Mouse (Mus musculus) T-helper 17 cell (primary cell): ENCODE measurements at regions not wholly inside any gene's neighbourhood (a gene's known extent, or its start where the extent isn't known, plus 50 kb on each side); places are given as distances from the start of the nearest gene placed in this dataset.

Experiments
- in situ Hi-C, 2 experiments: fragments of 300-600 bp; cut with MboI, MseI; formaldehyde crosslinking; loops; 1 replicate in 1 of 2; 2 replicates in 1 of 2; pipeline ENCODE4 v1.15.1; 2025; ENCODE audit warnings: high pct_unique_total_duplicates in 2 of 2

DNA sequence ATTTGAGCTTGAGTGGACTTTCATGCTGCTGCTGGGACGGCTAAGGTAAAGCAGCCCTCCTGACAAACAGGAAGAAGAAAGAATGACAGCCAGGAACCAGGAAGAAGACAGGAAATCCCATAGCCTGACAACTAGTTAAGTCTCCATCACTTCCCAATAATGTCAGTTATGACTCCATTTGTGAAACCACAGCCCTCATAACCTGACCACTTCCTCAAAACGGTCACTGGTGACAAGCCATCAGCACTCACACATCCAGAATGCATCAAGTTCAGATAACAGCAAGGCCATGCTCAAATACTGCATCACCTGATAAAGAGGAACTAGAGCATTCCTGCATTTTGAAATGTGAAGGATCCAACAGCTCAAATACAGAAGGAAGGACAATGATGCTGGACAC is 288.3 kb downstream of the Zfp706 start:
- in situ Hi-C loops, result no loop called here

DNA sequence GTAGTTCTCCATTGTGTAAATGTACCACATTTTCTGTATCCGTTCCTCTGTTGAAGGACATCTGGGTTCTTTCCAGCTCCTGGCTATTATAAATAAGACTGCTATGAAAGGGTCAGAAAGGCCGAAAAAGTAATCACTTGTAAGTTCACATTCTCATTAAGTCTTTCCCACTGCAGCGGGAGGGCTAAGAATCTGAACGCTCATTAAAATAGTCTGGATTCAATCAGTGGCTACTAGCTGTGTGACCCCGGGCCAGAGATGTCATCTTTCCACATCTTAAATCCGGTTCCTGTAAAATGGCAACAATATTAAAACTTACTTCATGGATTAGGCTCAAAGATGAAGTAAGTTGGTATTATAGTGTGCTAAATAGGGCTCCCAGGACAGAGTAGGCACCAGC is 289.7 kb downstream of the Zfp706 start:
- in situ Hi-C loops, result no loop called here

DNA sequence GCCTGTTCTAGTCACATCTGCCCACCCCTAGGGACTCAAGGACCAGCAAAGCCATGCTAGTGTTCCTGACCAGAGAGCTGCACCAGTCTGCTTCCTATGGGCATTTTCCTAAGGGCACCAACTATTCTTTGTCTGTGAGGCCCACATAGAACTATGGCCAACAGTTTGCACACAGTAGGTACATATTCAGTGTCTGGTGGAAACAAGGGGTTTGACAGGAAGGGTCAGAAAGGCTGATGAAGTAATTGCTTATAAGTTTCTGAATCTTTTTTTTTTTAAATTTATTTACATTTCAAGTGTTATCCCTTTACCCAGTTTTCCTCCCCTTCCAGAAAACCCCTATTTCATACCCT is 290.9 kb downstream of the Zfp706 start:
- in situ Hi-C loops, result no loop called here

DNA sequence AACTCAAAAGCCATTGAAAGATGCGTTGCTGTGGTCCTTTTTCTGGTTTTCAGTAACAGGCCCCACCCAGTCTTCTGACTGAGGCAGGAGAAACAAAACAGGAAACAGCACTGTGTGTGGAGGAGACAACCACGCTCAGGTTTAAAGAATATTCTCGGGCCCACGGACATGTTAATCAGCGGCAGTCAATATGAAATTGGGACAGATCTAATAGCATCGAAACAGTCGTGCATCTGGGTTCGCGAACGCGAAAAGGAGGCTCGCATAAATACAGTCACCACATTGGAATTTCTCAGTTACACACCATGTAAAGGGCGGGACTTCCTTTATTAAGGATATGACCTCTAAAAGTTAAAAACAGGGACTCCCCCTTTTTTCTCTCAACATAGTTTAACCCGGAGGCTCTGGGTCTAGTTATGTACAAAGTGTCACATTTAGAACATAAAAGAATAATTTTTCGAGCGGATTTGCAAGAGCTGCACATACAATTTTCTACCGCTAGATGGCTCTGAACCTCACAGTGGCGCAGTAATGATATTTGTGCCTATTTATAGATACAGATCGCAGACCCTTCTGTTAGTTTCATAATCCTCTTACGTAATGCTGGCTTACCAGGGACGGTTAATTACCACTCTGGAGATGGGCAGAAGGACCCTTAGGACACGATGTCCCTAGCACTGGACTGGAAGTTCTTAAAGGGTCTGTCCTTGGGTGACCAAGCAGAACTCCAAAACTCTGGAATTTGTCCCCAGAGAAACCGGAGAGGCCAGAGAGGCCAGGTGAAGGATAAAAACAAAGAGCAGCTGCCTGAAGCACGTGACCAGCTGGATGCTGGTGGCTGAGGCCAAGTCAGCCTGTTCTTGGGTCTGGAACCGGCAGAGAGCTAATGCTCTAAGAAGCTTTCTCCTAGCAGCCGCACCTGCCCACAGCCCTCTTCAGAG is 291.6 kb downstream of the Zfp706 start:
- in situ Hi-C loops, result no loop called here

DNA sequence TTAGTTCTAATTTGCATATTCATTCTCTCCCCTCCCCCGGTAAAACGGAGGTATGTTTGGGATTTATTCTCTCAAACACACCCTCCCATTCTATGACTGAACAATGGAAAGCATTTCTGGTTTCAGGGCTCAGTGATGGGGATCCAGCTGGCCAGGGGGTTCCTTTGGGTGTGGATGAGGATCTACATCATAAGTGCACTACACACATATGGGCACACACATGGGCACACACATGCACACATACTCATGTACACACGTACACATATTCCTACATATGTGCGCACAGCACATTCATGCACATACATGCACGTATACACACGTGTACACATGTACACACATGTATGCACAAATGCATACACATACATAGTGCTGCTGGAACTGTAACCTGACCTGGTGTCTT is 292.4 kb downstream of the Zfp706 start:
- in situ Hi-C loops, result no loop called here

DNA sequence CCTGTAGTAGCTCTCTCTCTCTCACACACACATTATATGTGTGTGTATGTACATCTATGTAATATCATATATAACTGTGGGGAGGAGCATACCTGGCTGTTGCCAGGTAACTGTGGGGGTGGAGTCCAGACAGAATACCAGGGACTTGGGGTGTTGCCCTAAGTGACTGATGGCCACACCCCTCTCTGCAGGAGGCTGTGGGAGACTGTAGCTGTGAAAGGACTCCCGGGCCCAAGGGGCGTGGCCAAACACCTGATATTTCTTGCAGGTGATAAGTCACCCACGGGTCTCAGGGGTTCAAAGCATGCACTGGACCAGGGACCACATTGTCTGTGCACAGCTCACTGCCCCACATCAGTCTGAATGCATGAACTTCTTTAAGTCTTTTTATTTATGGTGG is 297.8 kb downstream of the Zfp706 start:
- in situ Hi-C loops, result loop anchor here (10.0 kb wide), 3 partner anchors 95 to 505 kb away; no protein-coding TSS in a partner anchor

DNA sequence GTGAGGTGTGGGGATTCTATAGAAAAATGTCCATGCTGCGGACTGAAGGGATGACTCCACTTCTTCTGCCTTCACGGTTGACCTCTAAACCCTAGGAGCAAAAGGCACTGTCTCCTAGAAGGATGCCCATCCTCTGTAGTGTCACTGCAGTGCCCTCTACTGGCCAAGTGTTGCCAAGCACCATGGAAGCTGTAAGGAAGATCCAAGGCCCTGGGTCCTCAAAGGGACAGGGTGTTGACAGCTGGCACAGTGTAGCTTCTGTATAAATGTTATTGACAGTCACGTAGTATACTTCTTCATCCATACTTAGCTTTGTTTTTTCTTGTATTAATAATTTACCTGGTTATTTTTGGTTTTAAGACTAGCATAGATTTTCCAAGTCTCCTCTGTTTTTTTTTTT is 299.1 kb downstream of the Zfp706 start:
- in situ Hi-C loops, result loop anchor here (10.0 kb wide), 3 partner anchors 94 to 504 kb away; no protein-coding TSS in a partner anchor

DNA sequence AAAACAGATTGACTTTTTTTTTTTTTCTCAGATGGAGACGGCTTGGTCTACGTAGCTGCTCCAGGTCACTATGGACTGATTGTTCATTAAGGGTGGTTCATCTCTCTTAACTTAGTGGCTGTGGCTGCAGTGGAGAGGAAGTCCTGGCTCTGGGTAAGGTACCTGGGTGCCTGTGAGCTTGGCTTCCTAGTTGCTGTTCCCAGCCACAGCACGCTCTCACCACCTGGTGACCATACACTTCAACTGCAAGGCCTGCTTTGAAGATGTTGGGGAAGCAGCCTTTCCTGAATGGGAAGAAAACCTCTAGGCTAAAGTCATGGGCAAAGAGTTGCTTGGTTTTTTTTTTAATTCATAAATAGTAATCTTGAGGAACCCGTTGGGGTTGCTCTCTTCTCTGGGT is 301.6 kb downstream of the Zfp706 start:
- in situ Hi-C loops, result loop anchor here (10.0 kb wide), 3 partner anchors 91 to 501 kb away; no protein-coding TSS in a partner anchor

DNA sequence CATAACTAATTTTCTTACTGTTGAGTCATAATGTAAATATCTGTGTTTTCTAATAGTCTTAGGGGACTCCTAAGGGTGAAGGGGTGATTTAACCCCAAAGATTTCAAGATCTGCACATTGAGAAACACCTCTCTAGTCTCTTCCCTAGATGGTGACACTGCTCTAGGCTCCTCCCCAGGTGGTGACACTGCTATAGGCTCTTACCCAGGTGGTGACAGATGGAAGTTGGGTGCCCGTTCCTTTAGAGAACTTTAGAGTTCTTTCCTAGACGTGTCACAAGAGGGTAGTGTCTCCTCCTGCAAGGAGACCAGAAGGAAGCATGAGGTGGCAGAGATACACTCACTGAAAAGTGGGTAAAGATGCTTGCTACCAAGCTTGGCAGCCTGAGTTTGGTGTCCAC is 302.2 kb downstream of the Zfp706 start:
- in situ Hi-C loops, result loop anchor here (10.0 kb wide), 3 partner anchors 91 to 501 kb away; no protein-coding TSS in a partner anchor

DNA sequence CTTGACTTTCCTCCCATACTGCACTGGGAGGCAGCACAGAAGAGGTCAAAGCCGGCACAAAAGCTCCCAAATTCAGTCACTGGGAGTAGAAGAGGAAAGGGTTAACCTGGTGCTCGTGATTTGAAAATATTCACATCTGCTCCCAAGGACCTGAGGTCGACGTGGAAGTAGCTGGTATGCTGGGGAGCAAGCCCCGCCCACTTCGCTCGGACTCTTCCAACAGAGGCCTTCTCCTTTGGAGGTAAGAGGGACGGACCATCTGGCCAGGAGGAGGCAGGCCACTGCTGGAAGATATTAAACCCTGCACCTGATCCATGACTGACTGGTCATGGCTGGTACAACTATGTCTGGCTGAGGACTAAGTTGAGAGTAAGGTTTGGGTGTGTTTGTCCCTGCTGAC is 305.7 kb downstream of the Zfp706 start:
- in situ Hi-C loops, result loop anchor here (5.0 to 10.0 kb wide), 5 partner anchors 50 to 497 kb away; no protein-coding TSS in a partner anchor

DNA sequence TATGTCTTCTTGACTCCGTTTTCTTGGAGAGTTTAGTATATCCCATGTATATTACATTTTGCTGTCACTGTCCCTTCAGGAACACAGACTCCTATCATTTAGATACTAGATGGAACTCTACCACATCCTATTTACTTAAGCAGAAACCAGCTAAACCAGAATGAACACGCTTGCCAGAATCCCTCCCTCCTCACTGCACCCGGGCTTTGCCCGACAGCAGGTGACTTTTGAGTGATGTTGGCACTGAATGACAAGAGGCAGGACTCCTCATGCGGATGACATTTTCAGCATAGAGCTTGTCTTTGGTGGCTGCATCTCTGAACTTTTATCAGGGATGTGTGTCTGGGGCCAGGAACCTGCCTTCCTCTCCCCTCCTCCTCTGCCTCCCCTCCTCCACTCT is 307.4 kb downstream of the Zfp706 start:
- in situ Hi-C loops, result loop anchor here (5.0 to 10.0 kb wide), 5 partner anchors 48 to 495 kb away; no protein-coding TSS in a partner anchor

DNA sequence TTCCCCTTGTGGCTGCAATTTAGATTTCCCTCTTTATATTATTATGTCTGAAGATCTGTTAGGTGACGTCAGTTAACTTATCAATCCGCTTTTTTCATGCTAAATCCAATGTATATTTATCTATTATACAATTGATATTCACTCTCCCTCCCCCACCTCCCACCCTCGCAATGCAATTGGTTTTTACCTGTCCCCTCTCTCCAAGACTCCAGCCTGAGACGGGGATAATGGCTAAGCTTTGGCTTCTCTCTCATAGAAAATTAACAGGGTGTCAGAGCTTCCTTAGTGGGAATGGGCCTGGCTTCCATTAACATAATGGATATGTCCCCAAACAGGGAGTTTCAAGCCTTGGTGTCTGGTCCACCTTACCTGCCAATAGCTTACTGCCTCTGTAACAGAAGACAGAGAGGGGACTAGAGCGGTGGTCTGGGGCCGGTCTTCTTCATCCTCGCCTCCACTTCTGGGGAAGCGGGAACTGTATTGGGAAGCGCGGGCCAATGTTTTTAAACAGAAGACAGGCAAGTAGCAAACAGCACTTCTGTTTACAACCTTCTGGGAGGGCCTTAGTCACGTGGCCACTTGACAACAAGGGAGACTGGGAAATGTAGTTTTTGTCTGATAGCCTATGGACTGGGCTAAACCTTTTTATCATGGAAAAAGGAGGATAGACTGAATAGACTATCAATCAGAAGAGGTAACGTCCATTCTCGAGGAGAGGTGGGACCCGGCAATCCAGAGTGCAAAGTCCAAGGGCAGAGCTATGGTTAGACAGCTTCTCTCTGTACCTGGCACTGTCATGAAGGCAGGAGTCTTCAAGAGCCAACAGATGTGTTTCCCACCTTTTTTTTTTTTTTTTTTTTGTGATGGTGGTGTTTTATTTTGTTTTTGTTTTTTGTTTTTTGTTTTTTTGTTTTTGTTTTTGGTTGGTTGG is 312.1 kb downstream of the Zfp706 start:
- in situ Hi-C loops, result no loop called here

DNA sequence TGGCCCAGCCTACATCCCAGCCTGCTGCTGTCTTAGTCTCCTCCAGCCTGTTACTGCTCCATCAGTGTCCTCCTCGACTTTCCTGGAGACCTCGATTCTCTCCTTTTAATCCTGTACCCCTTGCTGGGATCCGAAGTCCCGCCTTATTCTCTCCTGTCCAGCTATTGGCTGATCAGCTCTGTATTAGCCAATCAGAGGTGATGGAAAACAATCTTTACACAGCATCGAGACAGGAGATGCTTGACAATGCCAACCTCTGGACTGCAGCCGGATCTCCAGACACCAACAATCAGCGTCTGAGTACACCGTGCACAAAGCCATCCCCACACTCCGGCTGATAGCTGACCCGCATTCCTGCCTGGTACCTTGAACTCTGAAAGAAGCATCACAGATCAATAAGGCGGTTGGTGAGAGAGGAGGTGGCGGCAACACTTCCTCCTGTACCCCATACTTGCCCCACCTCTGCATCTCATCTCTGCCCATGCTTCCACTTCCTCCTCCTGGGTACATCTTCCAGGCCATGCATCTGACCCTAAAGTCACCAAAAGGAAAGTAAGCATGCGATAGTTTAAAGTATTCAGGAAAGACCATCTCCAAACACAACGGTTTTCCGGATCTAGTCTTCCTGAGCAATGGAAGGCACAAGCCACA is 316.4 kb downstream of the Zfp706 start:
- in situ Hi-C loops, result no loop called here

DNA sequence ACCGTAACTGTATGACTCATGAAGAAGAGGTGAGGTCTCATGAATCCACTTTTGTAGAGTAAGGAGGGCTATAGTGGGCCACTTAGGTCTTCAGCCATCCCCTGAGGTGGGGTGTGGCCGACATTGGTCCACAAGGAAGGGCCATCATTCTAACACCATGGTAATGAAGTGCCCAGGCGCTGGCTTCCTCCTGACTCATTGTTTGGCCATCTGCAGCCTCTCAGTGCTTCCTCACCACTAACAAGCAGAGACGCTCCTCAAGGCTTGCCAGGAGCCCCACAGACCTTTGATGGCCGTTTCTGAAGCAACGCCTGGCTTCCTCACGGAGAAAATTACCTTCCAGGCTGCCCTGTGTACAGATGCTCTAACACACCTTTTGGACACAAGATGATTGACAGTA is 317.7 kb downstream of the Zfp706 start:
- in situ Hi-C loops, result no loop called here

DNA sequence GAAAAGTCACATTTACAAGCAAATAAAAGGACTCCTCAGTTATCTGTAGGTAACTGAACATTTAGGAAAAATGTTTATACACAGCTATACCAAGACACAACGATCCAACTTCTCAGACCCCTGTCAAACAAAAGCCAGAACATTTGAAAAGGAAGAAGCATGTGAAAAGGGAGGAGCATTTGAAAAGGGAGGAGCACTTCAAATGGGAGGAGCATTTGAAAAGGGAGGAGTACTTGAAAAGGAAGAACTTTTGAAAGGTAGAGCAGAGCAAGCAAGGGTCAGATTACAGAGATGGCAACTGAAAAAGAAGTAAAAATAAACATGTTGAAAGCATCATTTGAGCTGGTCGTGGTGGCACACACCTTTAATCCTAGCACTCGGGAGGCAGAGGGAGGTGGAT is 318.3 kb downstream of the Zfp706 start:
- in situ Hi-C loops, result no loop called here

DNA sequence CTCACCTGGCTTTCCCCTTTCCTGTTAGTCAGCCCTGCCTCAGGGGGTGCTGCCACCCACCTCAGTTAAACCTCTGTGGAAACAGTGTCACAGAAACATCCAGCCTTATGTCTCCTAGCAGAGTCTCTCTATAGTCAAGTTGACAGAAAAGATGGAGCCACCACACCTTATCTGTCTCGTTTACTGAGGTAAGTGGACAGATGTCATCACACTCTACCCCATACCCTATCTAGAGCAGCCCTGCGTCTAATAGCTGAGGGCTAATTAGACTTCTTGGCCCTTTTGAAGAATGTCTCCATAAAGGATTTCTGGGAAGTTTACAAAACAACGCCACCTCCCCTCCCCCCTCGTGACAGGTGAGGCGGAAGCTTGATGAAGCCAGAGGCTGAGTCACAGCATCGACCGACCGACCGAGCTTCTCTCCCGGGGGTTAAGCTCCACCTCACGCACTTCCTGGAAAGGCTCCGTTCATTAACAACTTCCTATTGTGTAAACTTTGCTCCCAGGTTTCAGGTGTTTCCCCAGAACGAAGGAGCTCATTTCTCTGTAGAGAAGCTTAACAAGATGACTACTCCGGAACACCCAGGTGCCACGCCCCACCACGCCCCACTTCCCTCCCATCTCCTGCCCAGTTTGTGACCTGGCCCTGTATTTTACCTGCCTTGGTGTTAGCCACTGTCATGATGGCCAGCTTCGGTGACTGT is 319.4 kb downstream of the Zfp706 start:
- in situ Hi-C loops, result no loop called here

DNA sequence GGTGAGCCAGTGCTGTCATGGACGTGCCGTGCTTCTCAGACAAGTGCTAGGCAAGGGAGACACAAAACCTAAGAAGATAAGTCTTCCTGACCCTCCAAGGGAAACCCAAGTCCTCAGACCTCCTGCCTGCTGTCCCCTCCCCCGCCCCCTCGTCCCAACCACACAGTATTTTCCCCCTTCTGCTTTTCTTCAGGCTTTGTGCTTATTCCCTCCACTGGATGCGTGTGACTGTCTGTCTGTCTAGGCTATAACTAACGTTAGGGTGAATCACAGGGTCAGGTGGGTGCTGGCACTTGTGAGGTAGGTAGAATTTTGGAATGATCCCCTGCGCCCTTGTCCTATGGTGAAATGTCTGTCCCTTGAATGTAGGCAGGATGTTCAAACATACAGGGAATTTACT is 322.9 kb downstream of the Zfp706 start:
- in situ Hi-C loops, result no loop called here

DNA sequence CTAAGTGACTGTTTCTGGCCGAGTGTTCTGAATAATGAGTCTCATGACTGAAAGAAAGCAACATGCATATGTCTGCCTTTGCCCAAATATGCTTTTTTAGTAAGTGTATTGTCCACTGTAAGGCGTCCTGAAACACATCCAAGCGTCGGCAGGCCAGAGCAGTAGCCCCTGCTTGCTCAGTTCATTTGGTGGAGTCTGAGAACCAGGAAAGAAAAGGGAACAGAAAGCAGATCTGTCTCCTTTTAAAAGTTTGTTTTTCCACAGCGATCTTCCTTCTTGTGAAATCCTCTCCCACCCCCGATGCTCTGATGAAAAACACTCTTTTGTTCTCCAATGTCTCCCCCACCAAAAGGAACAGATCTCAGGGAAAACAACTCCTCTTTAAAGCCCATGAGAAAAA is 324.7 kb downstream of the Zfp706 start:
- in situ Hi-C loops, result no loop called here

DNA sequence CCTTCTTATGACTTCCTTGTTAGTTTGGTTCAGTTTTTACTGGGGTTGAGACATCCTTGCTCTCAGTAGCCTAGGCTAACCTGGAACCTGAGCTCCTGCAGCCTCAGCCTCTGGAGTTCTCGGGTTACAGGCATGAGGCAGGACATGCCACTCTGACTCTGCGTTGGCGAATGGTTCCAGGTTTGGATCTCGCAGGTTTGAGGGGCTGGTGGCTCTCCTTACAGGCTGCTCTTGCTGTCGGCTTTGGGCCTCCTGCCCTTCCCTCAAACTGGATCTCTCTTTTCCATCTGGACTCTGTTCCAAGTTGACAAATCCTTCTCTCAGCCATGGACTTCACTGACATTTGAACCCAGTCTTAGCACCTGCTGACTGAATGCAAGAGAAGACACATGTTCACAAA is 325.4 kb downstream of the Zfp706 start:
- in situ Hi-C loops, result no loop called here

DNA sequence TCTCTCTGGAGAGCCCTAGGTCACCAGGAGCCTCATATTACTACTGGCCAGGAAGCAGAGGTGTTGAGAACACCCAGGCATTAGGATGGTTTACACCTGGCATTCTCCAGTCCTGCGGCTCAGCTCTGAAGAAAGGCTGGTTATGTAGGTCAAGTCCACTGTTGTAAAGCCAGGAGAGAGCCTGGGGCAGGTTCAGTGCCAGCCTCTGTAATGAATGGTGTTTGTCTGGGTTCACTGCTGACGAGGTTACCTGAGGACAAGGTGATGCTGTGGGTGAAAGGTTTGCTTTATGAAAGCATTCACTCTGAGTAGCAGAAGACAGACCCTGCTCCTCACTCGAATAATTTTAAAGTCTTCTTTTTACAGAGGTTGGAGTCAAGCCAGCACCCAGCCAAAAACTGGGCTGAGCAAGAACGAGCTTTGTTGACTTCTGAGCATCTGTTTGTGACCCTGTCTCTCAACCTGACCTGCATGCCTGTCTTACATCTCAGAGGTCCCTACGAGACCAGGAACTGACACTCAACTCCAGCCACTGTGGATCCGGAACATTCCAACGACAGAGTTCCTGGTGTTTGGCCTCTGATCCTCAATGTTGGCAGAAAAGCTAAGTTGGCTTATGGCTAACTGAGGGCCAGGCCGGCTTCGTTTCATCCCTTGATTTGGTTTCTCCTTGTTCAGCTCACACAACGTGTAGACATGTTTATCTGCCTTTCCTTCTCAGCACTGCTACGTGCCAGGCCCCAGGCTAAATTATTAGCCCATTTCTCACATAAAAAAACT is 327.0 kb downstream of the Zfp706 start:
- in situ Hi-C loops, result no loop called here
